Mouse (Mus musculus) testis, adult 10 weeks (tissue): ENCODE data around the gene Gm16440. TPM values are rescaled to one million over a fixed set of nuclear protein-coding genes. Genes with fewer than 3 reads are reported as not detected.

ENCODE experiments used
- polyA plus RNA-seq: library from polyadenylated mRNA; stranded (reverse); fragments of 350-450 nt; fragmentation: Illumina TruSeq; extraction: RNeasy Lipid Tissue Mini Kit (QIAGEN cat#74804); gene quantifications from one replicate; pipeline ENCODE4 v1.2.3, GENCODE M21; 2014; ENCODE audit warnings: low read depth, low replicate concordance

The Gm16440 gene
- polyA plus RNA-seq = 1.8 TPM

GRCm38 (mm10) chr14:6390219-6390618 is at the start of gene Gm16440:
Gene Gm16440, minus strand, starts transcription at chr14:6390319.

GRCm38 (mm10) chr14:6412382-6412781 is 22.3 kb upstream of the Gm16440 start, which contains the start of gene Gm3591:
Gene Gm3591, minus strand, starts transcription at chr14:6412482.

DNA sequence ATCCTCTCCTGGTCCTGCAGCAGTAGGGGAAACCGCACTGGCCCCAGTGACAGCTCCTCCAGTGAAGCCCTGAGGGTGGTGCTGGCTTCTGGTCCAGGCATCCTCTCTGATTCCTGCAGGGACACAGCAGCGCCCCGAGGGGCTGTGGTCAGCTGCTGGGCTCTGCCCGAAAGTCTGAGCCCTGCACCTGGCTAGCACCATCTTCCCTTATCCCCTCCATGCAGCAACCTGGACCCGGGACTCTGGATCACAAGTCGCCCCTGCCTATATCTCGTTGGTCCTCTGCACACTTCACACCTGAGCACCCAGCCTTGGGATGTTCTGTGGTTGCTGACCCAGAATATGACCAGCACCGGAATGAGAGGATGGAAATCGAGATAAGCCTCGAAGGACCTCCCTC is 46.5 kb downstream of the Gm16440 start, which contains the start of gene Gm3618:
Gm3618 (minus strand) TSS at position 101 of the 400 bp plus-strand sequence.

Other genes with a start within 250 kb of the Gm16440 start
- 4.4 TPM for gene Gm21560, start 171.0 kb downstream of the Gm16440 start, polyA plus RNA-seq
- gene Gm3411, start 103.1 kb downstream of the Gm16440 start, polyA plus RNA-seq = 2.1 TPM
- 418 TPM for gene Gm21103, start 85.5 kb downstream of the Gm16440 start, polyA plus RNA-seq
- gene Gm3618, start 46.6 kb downstream of the Gm16440 start, polyA plus RNA-seq = 4.4 TPM
- 6.7 TPM for gene Gm3591, start 22.2 kb upstream of the Gm16440 start, polyA plus RNA-seq
- gene Gm3594, start 54.3 kb upstream of the Gm16440 start, polyA plus RNA-seq = 1.4 TPM
- gene Gm8356, start 147.0 kb upstream of the Gm16440 start, polyA plus RNA-seq = 12.9 TPM
- 5.4 TPM for gene Gm3629, start 200.3 kb upstream of the Gm16440 start, polyA plus RNA-seq
- gene Gm3460, start 232.1 kb upstream of the Gm16440 start, polyA plus RNA-seq = 178 TPM